Mouse (Mus musculus) stomach, embryonic 16.5 days (tissue): ENCODE data around the gene Pard3b. TPM values are rescaled to one million over a fixed set of nuclear protein-coding genes. Genes with fewer than 3 reads are reported as not detected.

ENCODE experiments used
- ATAC-seq: fragments of 200-750 bp; cut with Nextera tagmentation; 2 replicates; pipeline ENCODE4 v1.8.0; 2017; ENCODE audit warnings: moderate number of reproducible peaks, moderate TSS enrichment; ENCODE audit not compliant: insufficient read depth, low FRiP score
- H3K27ac ChIP-seq: fragments of 300-500 bp; sonication (generic); 2 replicates; pipeline ENCODE4 v1.5.1; 2014; ENCODE audit warnings: low read length
- H3K27me3 ChIP-seq: fragments of 300-500 bp; sonication (generic); 2 replicates; pipeline ENCODE4 v1.6.1; 2014; ENCODE audit warnings: low read length, control low read depth, mixed read lengths; ENCODE audit not compliant: control insufficient read depth, insufficient read depth
- H3K36me3 ChIP-seq: fragments of 300-500 bp; sonication (generic); 2 replicates; pipeline ENCODE4 v1.6.1; 2014; ENCODE audit warnings: low read length; ENCODE audit not compliant: control insufficient read depth, insufficient read depth
- H3K4me1 ChIP-seq: fragments of 300-500 bp; sonication (generic); 2 replicates; pipeline ENCODE4 v1.6.1; 2014; ENCODE audit warnings: low read length, control low read depth, mixed read lengths; ENCODE audit not compliant: control insufficient read depth, insufficient read depth
- H3K4me2 ChIP-seq: fragments of 300-500 bp; sonication (generic); 2 replicates; pipeline ENCODE4 v1.6.1; 2014; ENCODE audit warnings: low read depth, low read length, mixed read lengths
- H3K4me3 ChIP-seq: fragments of 300-500 bp; sonication (generic); replicated peaks from 2 replicates; pipeline ENCODE4 v1.5.1; 2014; ENCODE audit warnings: mild to moderate bottlenecking, low read length
- H3K9ac ChIP-seq: fragments of 300-500 bp; sonication (generic); 2 replicates; pipeline ENCODE4 v1.6.1; 2014; ENCODE audit warnings: low read length
- H3K9me3 ChIP-seq: fragments of 300-500 bp; sonication (generic); replicated peaks from 2 replicates; pipeline ENCODE4 v1.6.1; 2016; ENCODE audit warnings: low read length, control low read depth; ENCODE audit not compliant: control insufficient read depth
- WGBS: fragments of 180-500 bp; shearing (Covaris S2); extraction: QIAGEN DNeasy Blood & Tissue Kit; methylation state at CpG from one replicate; pipeline ENCODE4 v1.1.7; 2014; 5-methylcytosine and 5-hydroxymethylcytosine counted together
- polyA plus RNA-seq: library from polyadenylated mRNA; unstranded; fragments of >200 nt; fragmentation: Nextera tagmentation; extraction: Ambion mirVana; gene quantifications from 2 replicates; pipeline ENCODE4 v1.2.1, GENCODE M21; 2015

Gene Pard3b
- polyA plus RNA-seq, 1 experiment from 2014 or later, result 15.7 TPM

DNA sequence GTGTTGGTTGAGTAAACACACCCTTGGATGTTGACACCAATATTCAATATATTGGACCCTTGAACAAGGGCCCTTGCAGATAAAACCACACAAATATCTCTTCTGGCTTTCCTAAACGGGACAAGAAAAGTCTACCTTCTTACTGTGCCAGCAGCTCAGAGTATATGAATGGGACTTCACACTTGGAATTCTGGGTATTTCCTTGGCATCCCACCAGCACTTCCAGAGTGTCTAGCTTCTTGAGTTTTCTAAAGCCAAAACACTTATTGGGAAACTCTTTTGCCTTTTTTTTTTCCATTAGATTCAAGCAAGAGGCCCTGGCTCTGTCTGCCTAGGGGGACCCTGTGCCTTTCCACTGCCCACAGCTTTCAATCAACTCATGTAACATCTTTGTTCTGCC is 991.3 kb downstream of the Pard3b start:
- WGBS, result 57% methylated on average over 1 of the region's 1 CpGs
- no peak overlapping the region for H3K27ac ChIP-seq
- no peak for ATAC-seq
- H3K4me1 ChIP-seq, result no peaks in the 10 kb centered on the region
- H3K9me3 ChIP-seq, result no peaks in the 10 kb centered on the region
- H3K9ac ChIP-seq, result no peak overlapping the region
- no peaks in the 10 kb centered on the region for H3K36me3 ChIP-seq
- H3K27me3 ChIP-seq, result no peaks in the 10 kb centered on the region
- no peak overlapping the region for H3K4me2 ChIP-seq
- H3K4me3 ChIP-seq, result no peak overlapping the region

GRCm38 (mm10) chr1:62631511-62632305 is 993.1 kb downstream of the Pard3b start:
- WGBS, result 43% methylated on average over 10 of the region's 10 CpGs
- Histone ChIP-seq H3K9ac (no peak overlapping the region), H3K4me3 (no peak overlapping the region), H3K36me3 (no peaks in the 10 kb centered on the region), H3K4me2 (no peak overlapping the region), H3K27ac (no peak overlapping the region), H3K9me3 (no peaks in the 10 kb centered on the region), H3K27me3 (no peaks in the 10 kb centered on the region), H3K4me1 (no peaks in the 10 kb centered on the region; the same call in none of the 2 replicates)
- no peak for ATAC-seq

DNA sequence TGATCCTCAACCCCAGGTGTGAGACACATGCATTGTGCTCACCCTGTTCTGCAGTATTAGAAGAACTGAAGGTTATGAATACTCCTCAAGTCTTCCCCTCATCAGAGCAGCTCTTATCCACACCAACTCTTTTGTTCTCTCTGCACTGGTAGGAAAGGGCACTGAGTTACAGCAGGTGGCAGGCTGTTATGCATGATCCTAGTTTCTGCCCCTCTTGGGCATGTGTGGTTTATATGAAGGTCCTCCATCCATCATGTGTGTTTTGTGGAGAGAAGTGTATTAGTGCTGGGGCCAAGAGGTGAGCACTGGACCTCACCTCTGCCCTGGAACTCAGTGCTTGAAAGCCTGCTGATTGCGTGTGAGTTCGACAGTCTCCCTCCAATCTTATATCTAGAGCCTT is 994.3 kb downstream of the Pard3b start:
- Histone ChIP-seq H3K4me2 (no peak overlapping the region), H3K27me3 (no peaks in the 10 kb centered on the region), H3K4me1 (no peaks in the 10 kb centered on the region; the same call in none of the 2 replicates), H3K9me3 (no peaks in the 10 kb centered on the region), H3K27ac (no peak overlapping the region), H3K4me3 (no peak overlapping the region), H3K36me3 (no peaks in the 10 kb centered on the region), H3K9ac (no peak overlapping the region)
- ATAC-seq, result no peak
- 86% methylated on average over 2 of the region's 2 CpGs for WGBS

- 47% methylated on average over 6 of the region's 6 CpGs for WGBS
- no peak overlapping the region for H3K4me3 ChIP-seq
- no peaks in the 10 kb centered on the region for H3K36me3 ChIP-seq
- no peaks in the 10 kb centered on the region; the same call in none of the 2 replicates for H3K4me1 ChIP-seq
- no peaks in the 10 kb centered on the region for H3K27me3 ChIP-seq
- H3K9me3 ChIP-seq, result no peaks in the 10 kb centered on the region
- H3K27ac ChIP-seq, result no peak overlapping the region
- no peak overlapping the region for H3K4me2 ChIP-seq
- H3K9ac ChIP-seq, result no peak overlapping the region
- ATAC-seq, result no peak; the same call in 1 of the 2 replicates
These were observed 996.6 kb downstream of the Pard3b start for GRCm38 (mm10) chr1:62635203-62635602.

- Histone ChIP-seq H3K4me1 (no peaks in the 10 kb centered on the region; the same call in none of the 2 replicates), H3K9ac (no peak overlapping the region), H3K4me2 (no peak overlapping the region), H3K27me3 (no peaks in the 10 kb centered on the region), H3K9me3 (no peaks in the 10 kb centered on the region), H3K27ac (0 out of 2 replicates have a peak overlapping the region, but pooled peaks have one; percentile 2), H3K4me3 (no peak overlapping the region), H3K36me3 (no peaks in the 10 kb centered on the region)
- ATAC-seq, result peak; percentile 68
- WGBS, result 80% methylated on average over 6 of the region's 6 CpGs
These were observed 998.5 kb downstream of the Pard3b start for GRCm38 (mm10) chr1:62636906-62637673.

DNA sequence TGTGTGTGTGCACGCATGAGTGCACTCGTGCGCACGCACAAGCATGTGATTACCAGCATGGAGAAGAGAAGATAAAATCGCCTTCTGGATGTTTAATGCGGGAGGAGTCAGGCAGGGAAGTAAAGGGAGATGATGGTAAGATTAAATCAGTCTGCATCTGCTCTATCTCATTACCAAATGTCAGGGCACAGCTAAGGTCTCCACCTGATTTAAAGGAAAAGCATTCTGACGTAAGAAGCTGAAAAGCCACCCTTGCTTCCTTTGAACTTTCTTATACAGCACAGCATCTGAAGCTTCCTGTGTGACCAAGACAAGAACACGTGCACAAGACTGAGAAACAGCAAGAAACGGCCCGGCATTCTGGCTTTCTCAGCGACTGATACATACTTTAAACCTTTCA is 1000.4 kb downstream of the Pard3b start:
- H3K9ac ChIP-seq, result no peak overlapping the region
- H3K27ac ChIP-seq, result no peak overlapping the region
- no peaks in the 10 kb centered on the region for H3K27me3 ChIP-seq
- no peak for ATAC-seq
- 86% methylated on average over 11 of the region's 11 CpGs for whole genome bisulfite sequencing
- H3K9me3 ChIP-seq, result no peaks in the 10 kb centered on the region
- H3K4me2 ChIP-seq, result no peak overlapping the region
- H3K4me3 ChIP-seq, result no peak overlapping the region
- H3K4me1 ChIP-seq, result no peaks in the 10 kb centered on the region; the same call in none of the 2 replicates
- H3K36me3 ChIP-seq, result no peaks in the 10 kb centered on the region

DNA sequence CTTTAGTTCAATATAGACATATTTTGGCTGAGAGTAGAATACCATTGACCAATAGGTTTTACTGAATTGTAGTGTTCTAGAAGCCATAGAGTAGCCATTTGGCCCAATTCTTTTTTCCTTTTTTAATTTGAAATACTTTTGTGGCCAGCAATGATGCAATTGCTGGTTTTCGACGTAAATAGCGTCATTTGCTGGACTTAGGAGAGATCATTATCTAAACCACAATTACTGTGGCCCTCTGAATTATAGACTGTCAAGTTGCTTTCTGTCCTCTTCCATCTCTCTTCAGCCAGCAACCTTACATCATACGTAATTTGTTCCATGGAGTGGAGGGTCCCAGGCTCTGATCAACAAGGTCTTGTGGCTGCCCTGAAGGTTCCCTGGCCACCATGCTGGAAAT is 1000.8 kb downstream of the Pard3b start:
- no peaks in the 10 kb centered on the region for H3K36me3 ChIP-seq
- no peaks in the 10 kb centered on the region; the same call in none of the 2 replicates for H3K4me1 ChIP-seq
- 88% methylated on average over 4 of the region's 4 CpGs for WGBS
- no peak overlapping the region for H3K4me3 ChIP-seq
- H3K9me3 ChIP-seq, result no peaks in the 10 kb centered on the region
- no peak overlapping the region for H3K27ac ChIP-seq
- H3K9ac ChIP-seq, result no peak overlapping the region
- no peaks in the 10 kb centered on the region for H3K27me3 ChIP-seq
- ATAC-seq, result no peak
- no peak overlapping the region for H3K4me2 ChIP-seq

DNA sequence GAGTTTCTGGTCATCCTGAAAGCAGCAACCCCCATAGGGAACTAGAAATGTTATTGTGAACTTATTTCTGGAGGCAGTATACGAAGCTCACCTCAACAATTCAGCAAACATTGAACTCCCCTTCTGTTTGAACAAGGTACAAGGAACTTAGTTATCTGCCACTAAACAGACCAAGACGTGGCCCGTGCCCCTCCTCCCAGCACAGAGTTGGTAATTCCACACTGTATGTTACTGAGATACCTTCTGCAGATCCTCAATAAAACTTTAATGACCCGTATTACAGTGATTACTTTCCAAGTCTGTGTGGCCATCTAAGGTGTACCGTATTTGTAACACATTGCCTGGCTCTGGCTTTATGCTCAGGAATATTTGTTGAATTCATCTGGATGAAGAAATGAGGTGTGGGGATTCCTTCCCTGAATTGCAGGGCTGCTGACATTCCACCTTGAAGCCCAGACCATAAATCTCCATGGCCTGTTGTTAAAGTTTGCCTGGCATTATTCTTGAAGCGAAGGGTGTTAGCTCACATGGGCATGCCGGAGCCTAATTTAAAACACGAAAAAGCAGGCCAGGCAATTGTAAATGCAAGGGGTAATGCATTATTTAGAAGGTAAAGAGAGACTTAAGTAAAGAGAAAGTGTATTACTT is 1006.1 kb downstream of the Pard3b start:
- H3K36me3 ChIP-seq, result no peaks in the 10 kb centered on the region
- ATAC-seq, result peak; percentile 21; the same call in 1 of the 2 replicates
- no peak overlapping the region for H3K4me3 ChIP-seq
- H3K4me2 ChIP-seq, result no peak overlapping the region
- H3K4me1 ChIP-seq, result 0 out of 2 replicates have a peak, but pooled peaks cover 3% of the 10 kb centered on the region
- no peaks in the 10 kb centered on the region for H3K9me3 ChIP-seq
- 66% methylated on average over 8 of the region's 8 CpGs for WGBS
- no peaks in the 10 kb centered on the region for H3K27me3 ChIP-seq
- H3K9ac ChIP-seq, result no peak overlapping the region
- H3K27ac ChIP-seq, result no peak overlapping the region
